Mouse (Mus musculus) G1E-ER4 (cell line): ENCODE data around the gene Smim11. TPM values are rescaled to one million over a fixed set of nuclear protein-coding genes. Genes with fewer than 3 reads are reported as not detected.

Source experiments
- GATA1 ChIP-seq: IDR thresholded peaks from one replicate; pipeline ENCODE4 v1.8.0; 2012; ENCODE audit warnings: low read length, inconsistent platforms
- polyA plus RNA-seq: library from polyadenylated mRNA; stranded (reverse); fragments of >175 nt; gene quantifications from 2 replicates; pipeline ENCODE4 v1.2.3, GENCODE M21; 2012

Smim11 gene
- polyA plus RNA-seq, 1 experiment: 4.7 TPM

DNA sequence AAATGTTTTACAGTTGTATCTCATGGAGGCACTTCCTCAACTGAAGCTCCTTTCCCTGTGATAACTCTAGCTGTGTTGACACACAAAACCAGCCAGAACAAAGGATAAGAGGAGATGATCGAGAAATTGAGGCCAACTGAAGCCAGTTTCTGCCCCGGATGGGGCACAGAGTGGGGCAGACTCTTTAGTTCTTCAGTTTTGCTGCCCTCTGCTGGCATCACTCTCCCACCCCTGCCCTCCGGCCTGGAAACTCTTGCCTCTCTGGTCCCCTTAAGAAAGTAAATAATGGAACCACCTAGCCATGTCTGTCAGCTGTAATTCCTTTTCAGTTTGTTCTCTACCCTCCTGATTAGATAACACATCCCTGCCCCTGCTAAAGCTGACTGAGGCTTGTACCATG is 6.9 kb downstream of the Smim11 start:
- no peak for TF ChIP-seq GATA1

DNA sequence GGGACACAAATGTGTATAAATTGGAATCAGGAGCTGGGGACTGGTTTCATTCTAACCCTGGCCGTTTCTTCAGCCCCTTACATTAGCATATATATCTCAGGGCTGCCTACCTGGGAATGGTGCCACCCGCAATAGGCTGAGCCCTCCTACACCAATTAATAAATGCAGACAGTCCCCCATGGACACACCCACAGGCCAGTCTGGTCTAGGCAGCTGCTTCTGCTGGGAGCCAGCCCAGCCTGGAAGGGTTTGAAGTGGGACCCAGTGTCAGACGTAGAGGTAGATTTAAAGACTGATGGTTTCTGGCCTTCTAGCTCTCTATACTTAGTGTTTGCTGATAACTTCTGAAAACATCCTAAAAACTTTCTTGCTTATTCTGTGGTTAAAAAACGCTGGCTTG is 8.0 kb downstream of the Smim11 start:
- no peak for TF ChIP-seq GATA1

DNA sequence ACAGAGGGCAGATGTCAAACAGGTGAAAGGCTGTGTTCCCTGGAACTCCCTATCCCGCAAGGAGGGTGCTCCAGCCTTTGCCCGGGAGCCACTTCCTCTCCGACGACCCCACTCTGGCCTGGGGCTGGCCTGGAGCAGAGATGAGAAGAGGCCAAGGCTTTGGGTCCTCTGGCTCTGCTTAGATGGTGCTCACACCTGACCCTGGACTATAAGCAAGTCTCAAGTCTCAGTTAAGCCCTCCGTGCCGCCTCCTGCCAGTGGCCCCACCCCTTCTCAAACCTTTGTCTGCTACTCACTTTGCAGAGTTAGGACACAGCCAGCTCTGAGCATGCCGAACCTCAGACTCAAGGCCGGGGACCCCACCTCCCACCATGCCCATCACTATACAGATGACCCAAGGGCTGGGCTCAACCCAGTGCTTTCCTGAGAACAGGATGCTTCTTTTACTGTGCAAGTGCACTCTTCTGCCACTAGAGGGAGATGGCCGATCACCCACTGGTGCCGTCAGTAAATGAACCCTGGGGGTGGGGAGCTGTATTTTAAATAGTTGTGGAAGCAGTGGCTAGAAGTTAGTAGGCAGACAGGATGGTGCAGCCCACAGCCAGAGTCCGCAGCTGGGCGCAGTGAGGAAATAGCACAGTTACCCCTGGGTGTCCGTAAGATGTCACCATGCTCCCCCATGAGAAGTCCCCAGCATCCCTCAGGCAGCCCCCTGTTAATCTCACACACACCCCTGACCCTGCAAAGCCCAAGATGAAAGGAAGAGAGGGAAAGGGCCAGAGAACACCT is 13.1 kb downstream of the Smim11 start:
- TF ChIP-seq GATA1: no peak

DNA sequence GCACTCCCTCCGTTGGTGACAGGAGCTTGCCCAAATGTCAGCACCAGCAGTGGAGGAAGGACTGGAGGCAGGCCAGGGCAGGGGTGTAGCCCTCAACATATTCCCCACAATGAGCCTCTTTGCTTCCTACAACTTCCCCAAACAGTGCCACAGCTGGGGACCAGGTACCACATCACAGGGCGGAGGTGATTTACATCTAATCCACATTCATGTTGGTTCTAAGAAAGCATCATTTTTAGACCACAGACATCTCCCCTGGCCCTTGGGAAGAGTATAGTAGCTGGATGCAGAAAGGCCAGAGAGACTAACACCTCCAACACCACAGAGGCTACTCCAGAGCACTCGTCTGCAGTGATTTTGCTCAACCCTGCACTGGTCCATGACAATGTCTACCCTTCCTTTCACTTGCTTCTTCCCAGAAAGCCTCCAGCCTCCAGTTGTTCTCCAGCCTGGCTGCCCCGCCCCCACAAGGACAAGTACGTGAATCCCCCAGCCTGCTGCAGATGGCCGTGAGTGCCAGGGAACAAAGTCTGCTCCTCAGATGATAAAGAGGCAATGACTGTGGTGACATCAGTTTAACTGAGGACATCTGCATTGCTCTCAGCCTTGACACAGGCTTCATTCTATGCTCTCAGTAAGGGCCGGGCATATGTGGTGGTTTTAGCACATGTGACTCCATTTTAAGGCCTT is 15.1 kb downstream of the Smim11 start:
- TF ChIP-seq GATA1: no peak

DNA sequence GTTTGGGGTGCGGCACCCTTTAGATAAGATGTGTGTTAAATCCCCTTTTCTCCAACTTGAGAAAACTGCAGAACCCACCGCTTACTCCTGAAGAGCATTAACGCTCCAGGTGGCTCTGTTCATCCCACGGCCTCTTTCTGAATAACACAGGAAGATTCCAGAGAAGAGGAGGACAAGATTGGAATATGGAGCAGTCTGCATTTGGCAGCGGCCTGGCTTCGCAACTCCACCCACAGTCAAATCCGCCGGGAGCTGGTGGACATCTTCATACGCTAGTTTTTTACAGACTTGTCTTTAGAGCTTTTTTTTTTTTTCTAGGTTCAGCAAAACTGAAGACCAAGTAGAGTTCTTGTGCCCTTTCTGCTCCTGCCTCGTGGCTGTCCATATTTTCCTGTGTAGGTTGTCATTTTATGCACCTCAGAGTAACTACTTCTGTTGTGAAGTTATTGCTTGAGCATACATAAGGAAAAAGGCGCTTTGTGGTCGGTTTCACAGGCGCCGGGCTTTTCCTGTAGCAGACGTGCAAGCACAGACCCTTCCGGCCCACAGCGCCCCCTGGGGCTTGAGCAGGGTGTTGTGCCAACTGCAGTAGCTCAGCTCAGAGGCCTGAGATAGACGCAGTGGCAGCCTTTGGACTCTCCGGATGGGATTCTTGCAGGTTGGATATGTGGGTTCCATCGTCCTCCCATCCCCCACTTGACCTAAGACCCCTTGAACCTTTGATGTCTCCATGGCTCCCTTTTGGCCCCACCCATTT is 18.4 kb downstream of the Smim11 start:
- no peak for TF ChIP-seq GATA1

DNA sequence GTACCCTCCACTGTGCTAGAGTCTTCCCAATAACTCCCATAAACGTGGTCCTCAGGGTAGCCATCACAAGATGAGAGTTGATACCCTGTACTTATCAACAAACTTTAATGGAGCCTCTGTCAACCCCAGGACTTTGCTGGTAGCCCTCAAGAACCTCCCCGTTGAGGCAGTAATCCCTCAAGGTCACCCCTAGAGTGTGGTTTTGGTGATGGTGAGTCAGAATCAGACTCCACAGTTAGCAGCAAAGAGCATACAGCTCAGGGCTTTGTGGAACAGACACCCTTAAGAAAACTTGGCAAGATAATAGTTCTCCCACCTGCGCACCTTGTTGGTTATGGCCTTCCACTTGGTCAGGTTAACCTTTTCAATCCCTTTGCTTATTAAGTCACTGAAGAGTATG is 19.3 kb downstream of the Smim11 start:
- no peak for TF ChIP-seq GATA1

DNA sequence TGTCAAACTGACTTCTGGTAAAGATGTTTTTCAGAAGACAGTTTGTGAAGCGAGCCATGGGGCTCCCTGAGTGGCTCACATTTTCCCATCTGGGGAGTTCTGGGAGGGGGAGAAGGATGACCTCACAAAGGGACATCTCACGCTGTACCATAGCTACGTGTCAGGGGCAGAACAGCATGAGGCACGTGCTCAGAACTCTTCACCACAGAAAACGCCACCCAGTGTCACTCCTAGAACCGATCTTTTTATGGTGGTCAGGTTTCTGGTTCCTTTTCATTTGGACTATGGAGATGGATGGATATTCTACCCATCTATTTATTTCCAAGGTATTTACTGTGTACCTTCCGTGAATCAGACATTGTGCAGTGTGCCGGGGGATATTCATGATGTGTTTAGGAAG is 20.3 kb downstream of the Smim11 start, which contains the start of gene Fam243:
Fam243 (minus strand) TSS at position 101 of the 400 bp plus-strand sequence.
- TF ChIP-seq GATA1: no peak

DNA sequence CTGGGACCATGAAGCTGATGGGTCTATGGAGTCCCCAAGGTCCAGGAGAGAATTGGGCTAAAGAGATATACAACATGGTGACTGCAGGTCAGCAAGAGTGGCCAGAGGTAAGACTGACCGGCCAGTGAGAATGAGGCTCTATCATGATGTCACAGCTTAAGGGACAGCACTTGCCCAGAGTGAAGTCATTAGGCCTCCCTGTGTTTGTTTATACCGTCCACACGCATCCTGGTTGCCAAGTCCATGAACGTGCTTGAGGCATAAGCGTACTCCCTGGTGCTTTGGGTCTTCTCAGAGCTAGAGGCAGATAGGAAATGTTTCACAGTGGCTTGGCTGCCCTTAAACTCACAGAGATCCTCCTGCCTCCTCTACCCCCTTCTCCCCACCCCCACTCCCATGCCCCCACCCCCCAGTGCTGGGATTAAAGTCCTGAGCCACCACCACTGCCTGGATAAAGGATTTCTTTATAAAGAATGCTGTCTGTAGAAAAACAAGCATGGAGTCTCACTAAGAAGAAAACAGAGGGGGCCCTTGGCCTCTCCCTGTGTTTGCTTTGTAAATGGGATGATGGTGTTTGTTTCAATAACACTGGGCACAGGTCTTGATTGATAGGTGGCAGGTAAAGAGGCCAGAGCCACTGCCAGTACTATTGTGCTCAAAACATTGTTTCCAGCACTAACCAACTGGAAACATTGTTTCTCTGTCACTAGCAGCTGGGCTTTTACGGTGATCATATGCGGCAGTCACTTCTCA is 23.4 kb downstream of the Smim11 start:
- no peak for TF ChIP-seq GATA1

DNA sequence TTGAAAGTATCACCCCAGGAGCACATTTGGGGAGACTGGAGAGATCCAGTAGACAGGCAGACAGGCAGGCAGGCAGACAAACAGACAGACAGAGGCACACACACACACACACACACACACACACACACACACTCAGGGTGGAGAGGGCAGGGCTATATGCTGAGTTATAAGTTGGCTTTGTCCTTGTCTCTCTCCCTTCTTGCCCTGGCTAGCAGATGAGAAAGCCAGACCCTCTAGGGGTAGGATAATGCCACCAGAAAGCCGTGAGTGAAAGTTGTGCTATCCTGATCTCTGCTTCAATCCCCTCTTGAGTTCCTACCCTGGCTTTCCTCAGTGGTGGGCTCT is 23.9 kb downstream of the Smim11 start:
- no peak for TF ChIP-seq GATA1

DNA sequence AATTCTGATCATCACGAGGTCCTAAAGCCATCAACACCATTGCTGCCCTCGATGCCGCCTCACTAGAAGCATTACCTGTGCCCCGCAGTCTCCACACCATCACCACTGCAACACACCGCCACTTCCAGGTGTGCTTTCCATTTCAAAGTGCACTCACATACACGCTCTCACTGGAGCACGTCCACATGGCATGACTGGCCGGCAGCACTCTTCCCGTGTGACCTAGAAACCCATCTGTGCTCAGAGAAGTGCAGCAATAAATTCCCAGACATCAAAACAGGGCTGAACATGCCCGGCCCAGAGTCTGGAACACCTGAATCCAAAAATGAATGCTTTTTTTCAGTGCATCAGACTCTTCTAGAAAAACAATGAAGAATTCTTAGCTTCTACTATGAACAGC is 26.8 kb downstream of the Smim11 start:
- no peak for TF ChIP-seq GATA1

DNA sequence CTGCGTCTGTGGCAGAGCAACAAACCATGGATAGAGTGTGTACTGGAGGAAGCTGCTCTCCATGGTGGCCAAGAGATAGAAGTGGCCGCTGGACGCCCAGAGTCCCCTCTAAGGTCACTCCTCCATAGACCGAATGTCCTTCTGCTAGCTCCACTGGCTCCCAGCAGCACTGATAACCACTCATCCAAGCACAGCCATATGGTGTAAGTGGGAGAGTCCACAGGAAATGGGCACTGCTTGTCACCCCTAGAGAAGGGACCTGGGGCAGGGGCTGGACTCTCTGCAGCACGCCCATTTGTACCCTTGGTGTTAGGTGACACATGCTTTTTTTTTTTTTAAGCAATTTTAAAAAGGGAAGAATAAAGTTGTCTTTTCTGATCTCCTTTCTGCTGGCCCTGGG is 29.9 kb downstream of the Smim11 start:
- TF ChIP-seq GATA1: no peak

DNA sequence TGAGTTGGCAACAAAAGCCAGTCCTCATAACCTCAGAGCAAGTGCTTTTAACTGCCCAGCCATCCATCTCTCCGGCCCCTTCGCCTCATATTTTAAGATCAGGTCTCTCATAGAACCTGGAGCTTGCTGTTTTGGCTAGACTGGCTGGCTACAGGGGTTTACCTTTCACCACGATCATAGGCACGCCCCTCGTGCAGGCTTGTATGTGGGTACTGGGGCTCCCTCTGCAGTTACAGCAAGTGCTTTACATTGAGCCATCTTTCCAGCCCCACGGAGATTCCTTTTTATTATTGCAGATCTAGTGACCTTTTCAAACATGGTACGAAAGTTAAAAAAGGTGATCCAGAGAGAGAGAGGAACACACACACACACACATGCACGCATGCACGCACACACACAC is 33.5 kb downstream of the Smim11 start:
- TF ChIP-seq GATA1: no peak

DNA sequence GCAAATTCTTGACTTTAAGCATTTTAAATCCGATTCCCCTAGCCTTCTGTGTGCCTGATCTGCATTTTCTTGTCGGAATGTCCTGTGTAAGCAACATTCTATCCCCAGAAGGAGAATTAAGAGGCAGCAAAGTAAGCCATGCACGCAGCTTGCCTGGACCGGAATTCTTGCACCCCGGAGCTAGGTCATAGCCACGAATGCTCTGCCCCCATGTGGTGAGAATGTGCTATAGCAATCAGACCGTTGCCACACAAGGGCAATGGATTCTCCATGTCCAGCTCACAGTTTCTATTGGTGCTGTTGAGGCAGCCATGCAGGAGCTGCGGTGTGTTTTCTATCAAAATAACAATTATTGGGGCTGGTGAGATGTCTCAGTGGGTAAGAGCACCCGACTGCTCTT is 35.2 kb downstream of the Smim11 start:
- TF ChIP-seq GATA1: no peak

DNA sequence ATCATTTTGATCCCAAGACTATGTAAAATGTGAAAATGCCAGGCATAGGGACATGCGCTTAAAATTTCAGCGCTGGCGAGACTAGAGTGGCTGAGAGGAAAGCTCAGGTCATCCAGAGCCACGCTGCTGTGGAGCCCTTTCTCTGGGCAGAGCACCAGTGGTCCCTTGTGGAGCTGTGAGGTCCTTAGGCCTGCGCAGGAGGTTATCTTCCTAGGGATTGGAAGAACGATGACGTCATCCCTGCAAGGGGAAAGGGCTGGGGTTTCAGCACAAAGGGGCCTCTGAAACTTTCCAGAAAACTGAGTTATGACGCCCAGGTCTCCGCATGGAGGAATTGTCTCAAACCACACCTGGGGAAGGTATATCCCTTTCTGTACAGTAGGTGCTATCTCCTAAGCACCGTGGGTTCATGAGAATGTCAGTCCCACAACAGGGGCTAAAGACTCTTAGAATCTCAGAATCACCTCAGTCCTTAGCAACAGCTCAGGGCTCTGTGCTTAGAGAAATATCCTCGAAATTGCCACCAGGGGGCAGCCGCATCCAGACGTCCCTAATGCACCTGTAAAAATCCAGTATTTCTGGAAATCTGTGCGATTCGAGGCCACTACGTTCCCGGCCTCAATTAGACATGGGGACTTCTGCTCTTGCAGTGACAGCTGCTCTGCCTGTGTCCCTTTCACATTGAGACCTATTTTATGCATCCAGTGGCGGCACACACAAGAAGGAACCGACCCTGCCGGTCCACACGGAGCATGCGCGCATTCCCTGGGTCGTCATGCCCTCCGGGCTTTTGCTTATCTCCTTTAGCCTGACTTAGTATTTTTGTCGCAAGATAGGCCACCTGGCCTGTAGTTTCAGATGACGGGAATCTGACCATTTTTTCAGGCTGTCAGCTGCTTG is 39.8 kb downstream of the Smim11 start:
- no peak for TF ChIP-seq GATA1

DNA sequence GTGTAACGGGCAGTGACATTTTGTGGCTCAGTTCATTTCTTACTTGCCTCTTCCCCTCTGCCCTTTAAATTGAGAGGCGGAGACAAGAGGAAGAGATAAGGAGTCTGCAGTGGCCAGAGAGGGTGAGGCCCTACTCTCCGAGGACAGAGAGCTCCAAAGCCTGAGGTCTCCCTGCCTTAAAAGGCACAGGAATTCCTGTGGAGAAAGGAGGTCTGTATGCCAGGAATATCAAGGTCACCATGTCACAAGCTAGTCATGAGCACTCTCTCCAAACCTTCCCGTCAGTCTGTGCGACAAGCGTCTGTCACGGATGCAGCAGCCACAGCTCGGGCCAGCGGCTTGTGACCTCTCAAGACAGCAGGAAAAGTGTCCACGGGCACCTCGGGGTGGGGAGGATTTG is 44.1 kb downstream of the Smim11 start:
- TF ChIP-seq GATA1: no peak
